Mouse (Mus musculus): ENCODE measurements around the gene Eif4g1. TPM values are rescaled to one million over a fixed set of nuclear protein-coding genes. Genes with fewer than 3 reads are reported as not detected.
"Not testable (repeated sequence)": the region's sequence is repeated elsewhere in the genome, so short reads cannot be mapped to it uniquely, and the experiment has no call there.

Eif4g1 gene
- total RNA-seq (2014; rRNA removed; ENCODE audit: low replicate concordance) (296 and 335 TPM in 2 replicates), polyA plus RNA-seq (2015; fragmentation: Nextera tagmentation; extraction: Ambion mirVana) (69.5 and 74.6 TPM in 2 replicates)

- H3K27me3 ChIP-seq (ENCODE audit: control insufficient read depth, insufficient read depth, low read length); H3K4me3 ChIP-seq (ENCODE audit: low read depth, low read length); H3K36me3 ChIP-seq (replicated peaks; ENCODE audit: control insufficient read depth, insufficient read depth, low read length); H3K27ac ChIP-seq (ENCODE audit: low read depth); DNase-seq (ENCODE audit: low spot score); H3K9me3 ChIP-seq (replicated peaks; ENCODE audit: control insufficient read depth, low read length); ATAC-seq (ENCODE audit: insufficient read depth, low read depth); H3K4me1 ChIP-seq (ENCODE audit: control insufficient read depth, insufficient read depth); H3K4me2 ChIP-seq (ENCODE audit: low read depth, low read length); H3K9ac ChIP-seq (replicated peaks; ENCODE audit: low read depth, low read length): not testable (repeated sequence)
- 86% methylated on average over 3 of the region's 6 CpGs for whole genome bisulfite sequencing
Observed at GRCm38 (mm10) chr16:20668013-20668412, at the start of gene Eif4g1. Gene Eif4g1 (plus strand): TSS chr16:20668313.

- no peak overlapping the region for H3K27ac ChIP-seq (ENCODE audit: low read depth)
- H3K36me3 ChIP-seq (replicated peaks; ENCODE audit: control insufficient read depth, insufficient read depth, low read length), result no peaks in the 10 kb centered on the region
- H3K9ac ChIP-seq (replicated peaks; ENCODE audit: low read depth, low read length), result no peak overlapping the region
- WGBS, result 2% methylated on average over 76 of the region's 83 CpGs
- no peak for TF ChIP-seq CTCF (IDR thresholded peaks at IDR 0.05; ENCODE audit: low read depth)
- no peak for TF ChIP-seq EP300 (IDR thresholded peaks at IDR 0.05; ENCODE audit: low read depth)
- peak overlapping the region; percentile 94 for H3K4me2 ChIP-seq (ENCODE audit: low read depth, low read length)
- peak overlapping the region; percentile 72 for H3K4me3 ChIP-seq (ENCODE audit: low read depth, low read length)
- peak; percentile 35 for DNase-seq (ENCODE audit: low spot score)
- no peaks in the 10 kb centered on the region for H3K9me3 ChIP-seq (replicated peaks; ENCODE audit: control insufficient read depth, low read length)
- peak; percentile 78 for ATAC-seq (ENCODE audit: insufficient read depth, low read depth)
- H3K27me3 ChIP-seq (ENCODE audit: control insufficient read depth, insufficient read depth, low read length), result peaks cover 53% of the 10 kb centered on the region
- peaks cover 24% of the 10 kb centered on the region; the same call in 1 of the 2 replicates for H3K4me1 ChIP-seq (ENCODE audit: control insufficient read depth, insufficient read depth)
Observed at GRCm38 (mm10) chr16:20619541-20620398, 48.3 kb upstream of the Eif4g1 start.

GRCm38 (mm10) chr16:20620399-20620735 lies 47.7 kb upstream of the Eif4g1 start:
- H3K9ac ChIP-seq (replicated peaks; ENCODE audit: low read depth, low read length), result no peak overlapping the region
- H3K4me1 ChIP-seq (ENCODE audit: control insufficient read depth, insufficient read depth), result peaks cover 24% of the 10 kb centered on the region; the same call in 1 of the 2 replicates
- ATAC-seq (ENCODE audit: insufficient read depth, low read depth), result no peak
- TF ChIP-seq EP300 (IDR thresholded peaks at IDR 0.05; ENCODE audit: low read depth), result no peak
- no peaks in the 10 kb centered on the region for H3K36me3 ChIP-seq (replicated peaks; ENCODE audit: control insufficient read depth, insufficient read depth, low read length)
- no peaks in the 10 kb centered on the region for H3K9me3 ChIP-seq (replicated peaks; ENCODE audit: control insufficient read depth, low read length)
- H3K4me3 ChIP-seq (ENCODE audit: low read depth, low read length), result peak overlapping the region; percentile 72
- H3K4me2 ChIP-seq (ENCODE audit: low read depth, low read length), result peak overlapping the region; percentile 94
- H3K27ac ChIP-seq (ENCODE audit: low read depth), result no peak overlapping the region
- no peak for DNase-seq (ENCODE audit: low spot score)
- WGBS, result 2% methylated on average over 9 of the region's 9 CpGs
- H3K27me3 ChIP-seq (ENCODE audit: control insufficient read depth, insufficient read depth, low read length), result peaks cover 53% of the 10 kb centered on the region

- H3K4me2 ChIP-seq (ENCODE audit: low read depth, low read length), result peak overlapping the region; percentile 94
- H3K27me3 ChIP-seq (ENCODE audit: control insufficient read depth, insufficient read depth, low read length), result peaks cover 53% of the 10 kb centered on the region
- DNase-seq (ENCODE audit: low spot score) (no peak), ATAC-seq (ENCODE audit: insufficient read depth, low read depth) (no peak)
- H3K4me3 ChIP-seq (ENCODE audit: low read depth, low read length), result peak overlapping the region; percentile 72
- peak overlapping the region; percentile 12; the same call in 1 of the 2 replicates for H3K9ac ChIP-seq (replicated peaks; ENCODE audit: low read depth, low read length)
- TF ChIP-seq CTCF (IDR thresholded peaks at IDR 0.05; ENCODE audit: low read depth) (no peak), EP300 (IDR thresholded peaks at IDR 0.05; ENCODE audit: low read depth) (no peak)
- 1% methylated on average over 32 of the region's 32 CpGs for WGBS
- no peak overlapping the region for H3K27ac ChIP-seq (ENCODE audit: low read depth)
- H3K4me1 ChIP-seq (ENCODE audit: control insufficient read depth, insufficient read depth), result peaks cover 24% of the 10 kb centered on the region; the same call in 1 of the 2 replicates
- no peaks in the 10 kb centered on the region for H3K9me3 ChIP-seq (replicated peaks; ENCODE audit: control insufficient read depth, low read length)
- H3K36me3 ChIP-seq (replicated peaks; ENCODE audit: control insufficient read depth, insufficient read depth, low read length), result no peaks in the 10 kb centered on the region
Observed at GRCm38 (mm10) chr16:20620751-20621190, 47.3 kb upstream of the Eif4g1 start.

- H3K4me1 ChIP-seq (ENCODE audit: control insufficient read depth, insufficient read depth), result peaks cover 24% of the 10 kb centered on the region; the same call in 1 of the 2 replicates
- no peaks in the 10 kb centered on the region for H3K9me3 ChIP-seq (replicated peaks; ENCODE audit: control insufficient read depth, low read length)
- peak within 1 kb of the TSS; percentile 2; the same call in 1 of the 2 replicates for H3K27ac ChIP-seq (ENCODE audit: low read depth)
- peak; percentile 47 for ATAC-seq (ENCODE audit: insufficient read depth, low read depth)
- peak within 1 kb of the TSS; percentile 72 for H3K4me3 ChIP-seq (ENCODE audit: low read depth, low read length)
- H3K36me3 ChIP-seq (replicated peaks; ENCODE audit: control insufficient read depth, insufficient read depth, low read length), result no peaks in the 10 kb centered on the region
- H3K4me2 ChIP-seq (ENCODE audit: low read depth, low read length), result peak within 1 kb of the TSS; percentile 94
- H3K9ac ChIP-seq (replicated peaks; ENCODE audit: low read depth, low read length), result peak within 1 kb of the TSS; percentile 12; the same call in 1 of the 2 replicates
- WGBS, result under 1% methylated on average over 83 of the region's 92 CpGs
- DNase-seq (ENCODE audit: low spot score), result peak; percentile 5
- peaks cover 53% of the 10 kb centered on the region for H3K27me3 ChIP-seq (ENCODE audit: control insufficient read depth, insufficient read depth, low read length)
- TF ChIP-seq CTCF (IDR thresholded peaks at IDR 0.05; ENCODE audit: low read depth) (no peak), EP300 (IDR thresholded peaks at IDR 0.05; ENCODE audit: low read depth) (no peak)
Observed at GRCm38 (mm10) chr16:20621191-20621990, 46.7 kb upstream of the Eif4g1 start, which contains the start of gene Camk2n2. Gene Camk2n2 (minus strand): TSS chr16:20621287.

Data from heart, postnatal 0 days (tissue).